Mouse (Mus musculus): ENCODE measurements around the gene Grm4.

- TF ChIP-seq CTCF (conservative IDR thresholded peaks at IDR 0.05 in 1 of 2, IDR thresholded peaks at IDR 0.05 in 1 of 2; ENCODE audit: low read depth in 2 of 2, low read length in 2 of 2) (no peak), POLR2A (IDR thresholded peaks at IDR 0.05; ENCODE audit: low read depth, low read length) (no peak), MEF2A (IDR thresholded peaks at IDR 0.05; ENCODE audit: borderline replicate concordance, low read depth, low read length) (no peak), MYC (IDR thresholded peaks at IDR 0.05; ENCODE audit: low read depth, low read length) (no peak), MAX (IDR thresholded peaks at IDR 0.05; ENCODE audit: low read length) (no peak), USF1 (IDR thresholded peaks at IDR 0.05; ENCODE audit: low read depth, low read length) (no peak), ZMIZ1 (IDR thresholded peaks at IDR 0.05; ENCODE audit: low read depth, low read length) (no peak), POLR2AphosphoS2 (IDR thresholded peaks at IDR 0.05; ENCODE audit: low read depth, low read length) (no peak), KAT2A (IDR thresholded peaks at IDR 0.05; ENCODE audit: insufficient replicate concordance, low read length) (no peak), HCFC1 (IDR thresholded peaks at IDR 0.05; ENCODE audit: low read depth, low read length) (no peak), EP300 (IDR thresholded peaks at IDR 0.05; ENCODE audit: low read length) (no peak), E2F4 (IDR thresholded peaks at IDR 0.05; ENCODE audit: insufficient replicate concordance, low read depth, low read length) (no peak)
These were observed 32.9 kb downstream of the Grm4 start for GRCm38 (mm10) chr17:27488173-27488823.

Measured in CH12.LX (cell line).